Mouse (Mus musculus): ENCODE results near the gene Slc5a6. TPM values are rescaled to one million over a fixed set of nuclear protein-coding genes. Genes with fewer than 3 reads are reported as not detected.
"Not testable (repeated sequence)": the region's sequence is repeated elsewhere in the genome, so short reads cannot be mapped to it uniquely, and the experiment has no call there.

The Slc5a6 gene
- polyA plus RNA-seq, 1 experiment from 2014 or later, result 6.5 TPM

GRCm38 (mm10) chr5:31046416-31046815 is 2.3 kb downstream of the Slc5a6 start:
- no peaks in the 10 kb centered on the region for H3K27me3 ChIP-seq (ENCODE audit: control insufficient read depth, insufficient read depth, low read length)
- H3K4me2 ChIP-seq (ENCODE audit: low read length), result no peak overlapping the region
- peaks cover 25% of the 10 kb centered on the region for H3K36me3 ChIP-seq (ENCODE audit: control insufficient read depth, insufficient read depth, low read length)
- H3K9me3 ChIP-seq (ENCODE audit: control insufficient read depth, low read length), result no peaks in the 10 kb centered on the region
- H3K4me3 ChIP-seq (ENCODE audit: control insufficient read depth in 1 of 2, insufficient read depth in 1 of 2, low read depth in 1 of 2, low read length in 2 of 2), result no peak overlapping the region
- H3K9ac ChIP-seq (ENCODE audit: low read length), result no peak overlapping the region
- 0 out of 4 replicates have a peak, but pooled peaks cover 0 to 5% of the 10 kb centered on the region in 2 experiments for H3K4me1 ChIP-seq (ENCODE audit: control insufficient read depth in 2 of 2, insufficient read depth in 2 of 2, low read length in 2 of 2)
- WGBS, result 89% methylated on average over 6 of the region's 6 CpGs
- H3K27ac ChIP-seq (replicated peaks in 1 of 2; ENCODE audit: control insufficient read depth in 1 of 2, insufficient read depth in 1 of 2, low read depth in 2 of 2, low read length in 2 of 2), result no peak overlapping the region
- ATAC-seq (ENCODE audit: insufficient number of reproducible peaks, insufficient read depth, low FRiP score, low read depth), result no peak

GRCm38 (mm10) chr5:31038171-31038845 is 10.4 kb downstream of the Slc5a6 start:
- H3K27ac ChIP-seq (replicated peaks in 1 of 2; ENCODE audit: control insufficient read depth in 1 of 2, insufficient read depth in 1 of 2, low read depth in 2 of 2, low read length in 2 of 2), result no peak overlapping the region
- H3K27me3 ChIP-seq (ENCODE audit: control insufficient read depth, insufficient read depth, low read length), result no peaks in the 10 kb centered on the region
- no peak for ATAC-seq (ENCODE audit: insufficient number of reproducible peaks, insufficient read depth, low FRiP score, low read depth)
- H3K4me2 ChIP-seq (ENCODE audit: low read length), result no peak overlapping the region
- WGBS, result 83% methylated on average over 7 of the region's 7 CpGs
- no peak overlapping the region for H3K4me3 ChIP-seq (ENCODE audit: control insufficient read depth in 1 of 2, insufficient read depth in 1 of 2, low read depth in 1 of 2, low read length in 2 of 2)
- H3K4me1 ChIP-seq (ENCODE audit: control insufficient read depth in 2 of 2, insufficient read depth in 2 of 2, low read length in 2 of 2), result peaks cover 2 to 4% of the 10 kb centered on the region in 2 experiments; a peak in 1 of 4 replicates
- H3K9ac ChIP-seq (ENCODE audit: low read length), result no peak overlapping the region
- H3K9me3 ChIP-seq (ENCODE audit: control insufficient read depth, low read length), result no peaks in the 10 kb centered on the region
- H3K36me3 ChIP-seq (ENCODE audit: control insufficient read depth, insufficient read depth, low read length), result peaks cover 47% of the 10 kb centered on the region

GRCm38 (mm10) chr5:31036556-31036955 is 12.2 kb downstream of the Slc5a6 start:
- not testable (repeated sequence) for H3K4me3 ChIP-seq (ENCODE audit: control insufficient read depth in 1 of 2, insufficient read depth in 1 of 2, low read depth in 1 of 2, low read length in 2 of 2); H3K27ac ChIP-seq (replicated peaks in 1 of 2; ENCODE audit: control insufficient read depth in 1 of 2, insufficient read depth in 1 of 2, low read depth in 2 of 2, low read length in 2 of 2); H3K4me2 ChIP-seq (ENCODE audit: low read length); H3K9me3 ChIP-seq (ENCODE audit: control insufficient read depth, low read length); ATAC-seq (ENCODE audit: insufficient number of reproducible peaks, insufficient read depth, low FRiP score, low read depth); H3K27me3 ChIP-seq (ENCODE audit: control insufficient read depth, insufficient read depth, low read length); H3K9ac ChIP-seq (ENCODE audit: low read length); H3K4me1 ChIP-seq (ENCODE audit: control insufficient read depth in 2 of 2, insufficient read depth in 2 of 2, low read length in 2 of 2)
- WGBS, result 80% methylated on average over 11 of the region's 11 CpGs
- H3K36me3 ChIP-seq (ENCODE audit: control insufficient read depth, insufficient read depth, low read length), result peaks cover 31% of the 10 kb centered on the region

- ATAC-seq (ENCODE audit: insufficient number of reproducible peaks, insufficient read depth, low FRiP score, low read depth), result no peak
Observed at GRCm38 (mm10) chr5:31034669-31035068, 14.1 kb downstream of the Slc5a6 start.

GRCm38 (mm10) chr5:31031508-31031907 is 17.2 kb downstream of the Slc5a6 start:
- no peak for ATAC-seq (ENCODE audit: insufficient number of reproducible peaks, insufficient read depth, low FRiP score, low read depth)
- 79% methylated on average over 8 of the region's 8 CpGs for WGBS
- H3K4me3 ChIP-seq (ENCODE audit: control insufficient read depth in 1 of 2, insufficient read depth in 1 of 2, low read depth in 1 of 2, low read length in 2 of 2), result no peak overlapping the region

More at GRCm38 (mm10) chr5:31034669-31035068, 14.1 kb downstream of the Slc5a6 start:
- peaks cover 2 to 4% of the 10 kb centered on the region in 2 experiments; a peak in 1 of 4 replicates for H3K4me1 ChIP-seq (ENCODE audit: control insufficient read depth in 2 of 2, insufficient read depth in 2 of 2, low read length in 2 of 2)
- H3K9me3 ChIP-seq (ENCODE audit: control insufficient read depth, low read length), result no peaks in the 10 kb centered on the region
- no peak overlapping the region for H3K4me2 ChIP-seq (ENCODE audit: low read length)
- peaks cover 16% of the 10 kb centered on the region for H3K36me3 ChIP-seq (ENCODE audit: control insufficient read depth, insufficient read depth, low read length)
- H3K9ac ChIP-seq (ENCODE audit: low read length), result no peak overlapping the region
- H3K4me3 ChIP-seq (ENCODE audit: control insufficient read depth in 1 of 2, insufficient read depth in 1 of 2, low read depth in 1 of 2, low read length in 2 of 2), result no peak overlapping the region
- 85% methylated on average over 6 of the region's 6 CpGs for WGBS
- no peaks in the 10 kb centered on the region for H3K27me3 ChIP-seq (ENCODE audit: control insufficient read depth, insufficient read depth, low read length)
- no peak overlapping the region for H3K27ac ChIP-seq (replicated peaks in 1 of 2; ENCODE audit: control insufficient read depth in 1 of 2, insufficient read depth in 1 of 2, low read depth in 2 of 2, low read length in 2 of 2)

GRCm38 (mm10) chr5:31030926-31031325 is 17.8 kb downstream of the Slc5a6 start:
- Histone ChIP-seq H3K27ac (replicated peaks in 1 of 2; ENCODE audit: control insufficient read depth in 1 of 2, insufficient read depth in 1 of 2, low read depth in 2 of 2, low read length in 2 of 2) (no peak overlapping the region), H3K4me1 (ENCODE audit: control insufficient read depth in 2 of 2, insufficient read depth in 2 of 2, low read length in 2 of 2) (peaks cover 2 to 4% of the 10 kb centered on the region in 2 experiments; a peak in 1 of 4 replicates), H3K27me3 (ENCODE audit: control insufficient read depth, insufficient read depth, low read length) (no peaks in the 10 kb centered on the region), H3K9me3 (ENCODE audit: control insufficient read depth, low read length) (no peaks in the 10 kb centered on the region), H3K36me3 (ENCODE audit: control insufficient read depth, insufficient read depth, low read length) (no peaks in the 10 kb centered on the region), H3K4me3 (ENCODE audit: control insufficient read depth in 1 of 2, insufficient read depth in 1 of 2, low read depth in 1 of 2, low read length in 2 of 2) (no peak overlapping the region), H3K9ac (ENCODE audit: low read length) (no peak overlapping the region), H3K4me2 (ENCODE audit: low read length) (no peak overlapping the region)
- ATAC-seq (ENCODE audit: insufficient number of reproducible peaks, insufficient read depth, low FRiP score, low read depth), result no peak
- 79% methylated on average over 4 of the region's 4 CpGs for WGBS

More at GRCm38 (mm10) chr5:31031508-31031907, 17.2 kb downstream of the Slc5a6 start:
- Histone ChIP-seq H3K9ac (ENCODE audit: low read length) (no peak overlapping the region), H3K36me3 (ENCODE audit: control insufficient read depth, insufficient read depth, low read length) (peaks cover 3% of the 10 kb centered on the region; the same call in 1 of the 2 replicates), H3K4me2 (ENCODE audit: low read length) (no peak overlapping the region), H3K27me3 (ENCODE audit: control insufficient read depth, insufficient read depth, low read length) (no peaks in the 10 kb centered on the region), H3K27ac (replicated peaks in 1 of 2; ENCODE audit: control insufficient read depth in 1 of 2, insufficient read depth in 1 of 2, low read depth in 2 of 2, low read length in 2 of 2) (no peak overlapping the region), H3K4me1 (ENCODE audit: control insufficient read depth in 2 of 2, insufficient read depth in 2 of 2, low read length in 2 of 2) (peaks cover 2 to 4% of the 10 kb centered on the region in 2 experiments; a peak in 1 of 4 replicates), H3K9me3 (ENCODE audit: control insufficient read depth, low read length) (no peaks in the 10 kb centered on the region)

- no peaks in the 10 kb centered on the region for H3K27me3 ChIP-seq (ENCODE audit: control insufficient read depth, insufficient read depth, low read length)
- H3K9ac ChIP-seq (ENCODE audit: low read length), result no peak overlapping the region
- no peaks in the 10 kb centered on the region for H3K4me1 ChIP-seq (ENCODE audit: control insufficient read depth in 2 of 2, insufficient read depth in 2 of 2, low read length in 2 of 2)
- no peak overlapping the region for H3K4me2 ChIP-seq (ENCODE audit: low read length)
- H3K27ac ChIP-seq (replicated peaks in 1 of 2; ENCODE audit: control insufficient read depth in 1 of 2, insufficient read depth in 1 of 2, low read depth in 2 of 2, low read length in 2 of 2), result no peak overlapping the region
- no peaks in the 10 kb centered on the region for H3K9me3 ChIP-seq (ENCODE audit: control insufficient read depth, low read length)
- ATAC-seq (ENCODE audit: insufficient number of reproducible peaks, insufficient read depth, low FRiP score, low read depth), result no peak
- no peak overlapping the region for H3K4me3 ChIP-seq (ENCODE audit: control insufficient read depth in 1 of 2, insufficient read depth in 1 of 2, low read depth in 1 of 2, low read length in 2 of 2)
- no peaks in the 10 kb centered on the region for H3K36me3 ChIP-seq (ENCODE audit: control insufficient read depth, insufficient read depth, low read length)
Observed at GRCm38 (mm10) chr5:31024641-31025040, 24.1 kb downstream of the Slc5a6 start.

GRCm38 (mm10) chr5:31023254-31023653 is 25.5 kb downstream of the Slc5a6 start:
- H3K4me2 ChIP-seq (ENCODE audit: low read length), result no peak overlapping the region
- no peaks in the 10 kb centered on the region for H3K27me3 ChIP-seq (ENCODE audit: control insufficient read depth, insufficient read depth, low read length)
- no peaks in the 10 kb centered on the region for H3K9me3 ChIP-seq (ENCODE audit: control insufficient read depth, low read length)
- no peaks in the 10 kb centered on the region for H3K36me3 ChIP-seq (ENCODE audit: control insufficient read depth, insufficient read depth, low read length)
- H3K27ac ChIP-seq (replicated peaks in 1 of 2; ENCODE audit: control insufficient read depth in 1 of 2, insufficient read depth in 1 of 2, low read depth in 2 of 2, low read length in 2 of 2), result no peak overlapping the region
- no peak overlapping the region for H3K4me3 ChIP-seq (ENCODE audit: control insufficient read depth in 1 of 2, insufficient read depth in 1 of 2, low read depth in 1 of 2, low read length in 2 of 2)
- no peaks in the 10 kb centered on the region for H3K4me1 ChIP-seq (ENCODE audit: control insufficient read depth in 2 of 2, insufficient read depth in 2 of 2, low read length in 2 of 2)
- H3K9ac ChIP-seq (ENCODE audit: low read length), result no peak overlapping the region
- ATAC-seq (ENCODE audit: insufficient number of reproducible peaks, insufficient read depth, low FRiP score, low read depth), result no peak
- WGBS, result 25% methylated on average over 4 of the region's 4 CpGs

Data from heart, embryonic 14.5 days (tissue).